Mouse (Mus musculus) adrenal gland, adult 2 months (tissue): ENCODE results near the gene Gm3776. TPM values are rescaled to one million over a fixed set of nuclear protein-coding genes. Genes with fewer than 3 reads are reported as not detected.
"Not testable (repeated sequence)": the region's sequence is repeated elsewhere in the genome, so short reads cannot be mapped to it uniquely, and the experiment has no call there.

ENCODE experiments used
- DNase-seq: peaks from one replicate; pipeline ENCODE4 v3.0.0; 2021
- polyA plus RNA-seq: library from polyadenylated mRNA; depleted of rRNA; stranded (reverse); fragments of >200 nt; gene quantifications from 2 replicates; pipeline ENCODE4 v1.2.3, GENCODE M21; 2012; rRNA removed
- total RNA-seq, 2 experiments: library from RNA; stranded (reverse); gene quantifications; 2 replicates each; pipeline ENCODE4 v1.2.3; 2021

The Gm3776 gene
- total and polyA plus RNA-seq, 3 experiments, result not detected

DNA sequence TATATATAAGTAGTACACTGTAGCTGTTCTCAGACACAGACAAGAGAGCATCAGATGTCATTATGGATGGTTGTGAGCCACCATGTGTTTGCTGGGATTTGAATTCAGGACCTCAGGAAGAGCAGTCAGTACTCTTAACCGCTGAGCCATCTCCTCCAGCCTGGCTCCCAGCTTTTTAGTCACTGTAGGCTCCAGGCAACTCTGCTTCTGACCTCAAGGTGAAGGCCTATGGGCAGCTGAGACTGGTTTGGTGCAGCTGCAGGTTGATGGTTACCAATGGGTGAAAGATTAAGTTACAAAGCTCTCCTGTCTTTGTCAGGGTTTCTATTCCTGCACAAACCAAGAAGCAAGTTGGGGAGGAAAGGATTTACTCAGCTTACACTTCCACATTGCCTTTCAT is 36.8 kb downstream of the Gm3776 start:
- DNase-seq, result not testable (repeated sequence)

DNA sequence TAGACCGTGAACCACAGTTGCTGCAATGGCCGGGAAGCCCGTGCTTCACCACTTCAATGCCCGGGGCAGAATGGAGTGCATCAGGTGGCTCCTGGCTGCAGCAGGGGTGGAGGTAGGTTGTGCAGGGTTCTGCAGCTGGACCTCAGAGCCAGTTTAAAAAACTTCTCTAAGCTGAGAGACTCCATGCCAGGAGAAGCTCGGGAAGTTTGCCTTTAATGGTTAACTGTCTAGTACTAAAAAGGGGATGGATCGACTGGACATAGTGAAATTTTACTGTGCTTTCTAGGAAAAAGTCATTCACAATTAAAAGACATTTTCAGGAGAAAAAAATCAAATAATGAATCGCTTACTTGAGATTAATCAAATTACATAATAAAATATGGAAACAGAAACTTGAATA is 37.9 kb downstream of the Gm3776 start:
- not testable (repeated sequence) for DNase-seq

DNA sequence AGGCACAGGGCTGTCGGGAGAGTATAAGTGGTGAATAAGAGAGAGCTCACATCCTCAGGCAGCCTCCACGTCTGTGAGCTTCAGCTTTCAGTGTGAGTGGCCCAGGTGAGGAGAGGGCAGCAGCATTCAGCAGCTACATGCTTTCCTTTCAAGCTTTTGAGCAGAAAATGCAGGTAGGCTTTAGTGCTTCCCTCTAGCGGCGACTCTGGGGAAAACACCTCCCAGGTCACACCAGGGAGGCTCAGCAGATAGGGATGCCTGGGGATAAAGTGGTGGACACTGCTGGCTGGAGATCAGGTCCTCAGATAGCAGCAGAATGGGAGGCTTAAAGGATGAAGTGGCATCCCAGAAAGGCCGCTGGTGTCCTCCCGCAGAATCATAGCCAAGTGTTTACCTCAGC is 39.2 kb downstream of the Gm3776 start:
- DNase-seq, result peak; percentile 31

DNA sequence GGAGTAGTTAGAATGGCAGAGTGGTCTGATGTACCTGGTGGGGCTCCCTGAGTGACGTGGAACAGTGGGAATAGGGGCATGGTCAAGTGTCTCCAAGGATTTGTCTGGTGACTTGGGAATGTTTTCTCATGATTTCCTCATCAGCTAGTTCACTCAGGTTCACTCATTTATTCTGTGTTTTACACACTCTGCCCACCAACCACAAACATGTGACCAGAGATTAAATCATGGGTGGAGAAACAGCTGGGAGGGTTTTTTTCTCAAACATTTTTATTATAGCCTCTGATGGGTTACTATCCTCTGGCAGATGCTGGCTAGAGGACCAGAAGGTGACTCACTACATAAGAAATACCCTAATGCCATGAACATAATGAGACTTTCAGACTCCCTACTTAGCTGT is 41.3 kb downstream of the Gm3776 start:
- no peak for DNase-seq

DNA sequence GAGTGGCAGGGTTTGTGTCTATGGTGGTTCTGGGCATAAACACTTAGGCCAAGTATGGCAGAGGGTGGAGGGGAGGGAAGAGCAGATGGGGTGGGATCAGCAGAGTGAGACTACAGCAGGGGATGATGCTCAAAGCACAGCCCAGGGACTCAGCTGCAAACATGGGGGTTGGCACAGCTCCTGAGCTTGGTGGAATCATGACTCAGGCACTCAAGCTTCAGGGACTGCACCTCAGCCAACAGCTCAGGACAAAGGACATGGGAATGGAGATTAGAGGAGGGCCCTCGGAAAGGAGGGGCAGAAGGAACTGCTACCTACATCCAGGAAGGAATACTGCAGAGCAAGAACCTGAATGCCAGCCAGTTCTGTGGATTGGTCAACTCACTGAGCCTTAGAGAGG is 42.2 kb downstream of the Gm3776 start:
- DNase-seq, result not testable (repeated sequence)

DNA sequence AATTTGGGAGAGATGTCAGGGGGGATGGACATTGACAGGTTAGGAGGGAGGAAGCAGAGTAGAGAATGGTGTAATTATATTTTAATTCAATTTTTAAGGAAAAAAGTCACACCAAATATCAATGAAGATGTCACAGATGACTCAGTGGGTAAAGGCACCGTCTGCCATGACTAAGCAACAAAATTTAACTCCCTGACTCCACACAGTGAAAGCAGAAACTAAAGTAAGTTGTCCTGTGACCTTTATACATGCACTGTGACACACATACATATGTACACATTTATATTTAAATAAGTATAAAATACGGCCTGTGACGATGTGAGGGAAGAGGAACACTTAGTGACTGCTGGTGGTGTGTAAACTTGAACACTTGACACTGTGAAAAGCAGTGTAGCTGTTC is 51.2 kb downstream of the Gm3776 start:
- DNase-seq, result not testable (repeated sequence)

DNA sequence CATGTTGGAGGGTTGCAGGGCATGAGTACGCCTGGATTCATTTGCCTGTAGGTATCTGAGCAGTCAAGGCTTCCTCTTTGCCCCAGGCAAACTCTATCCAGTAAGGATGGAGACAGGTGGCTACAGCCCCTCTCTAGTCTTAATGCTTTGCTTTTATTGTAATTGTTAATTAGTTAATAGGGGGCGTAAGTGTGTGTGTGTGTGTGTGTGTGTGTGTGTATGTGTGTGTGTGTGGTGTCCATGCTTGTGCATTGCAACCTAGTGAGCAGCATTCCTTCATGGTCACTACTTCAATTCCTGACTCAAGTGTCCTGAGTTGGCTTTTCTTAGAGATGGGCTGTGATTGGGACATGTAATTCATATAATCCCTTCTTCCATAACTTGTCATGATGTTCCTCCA is 57.8 kb downstream of the Gm3776 start, which contains the start of gene Omt2a:
TSS of gene Omt2a (minus strand) at position 101 of the 400 bp plus-strand sequence.
- no peak for DNase-seq

Other genes with a start within 250 kb of the Gm3776 start
- not detected for gene Gcm1, start 205.2 kb upstream of the Gm3776 start, total RNA-seq
- not detected in 2 replicates for gene Gcm1, start 205.2 kb upstream of the Gm3776 start, polyA plus RNA-seq
- gene Fbxo9, start 148.1 kb upstream of the Gm3776 start, total RNA-seq, result 10 to 100 TPM; 82.7 to 93.8 TPM
- 85.0 and 100 TPM in 2 replicates for gene Fbxo9, start 148.1 kb upstream of the Gm3776 start, polyA plus RNA-seq
- gene Ick, start 147.9 kb upstream of the Gm3776 start, total RNA-seq, result 10 to 100 TPM; 18.7 to 20.1 TPM
- 14.9 and 16.9 TPM in 2 replicates for gene Ick, start 147.9 kb upstream of the Gm3776 start, polyA plus RNA-seq
- gene Gsta4, start 74.4 kb upstream of the Gm3776 start, total RNA-seq, result 10 to 100 TPM; 48.8 to 52.0 TPM
- 6.9 and 7.7 TPM in 2 replicates for gene Gsta4, start 74.4 kb upstream of the Gm3776 start, polyA plus RNA-seq
- 1 to 10 TPM in 1 of 2 experiments, not detected in 1; 1.3 TPM for gene Gsta1, start 26.5 kb upstream of the Gm3776 start, total RNA-seq
- gene Gsta1, start 26.5 kb upstream of the Gm3776 start, polyA plus RNA-seq, result not detected in 2 replicates
- not detected for gene Gm10639, start 32.8 kb downstream of the Gm3776 start, total RNA-seq
- not detected in 2 replicates for gene Gm10639, start 32.8 kb downstream of the Gm3776 start, polyA plus RNA-seq
- not detected for gene Omt2a, start 57.7 kb downstream of the Gm3776 start, total RNA-seq
- not detected in 2 replicates for gene Omt2a, start 57.7 kb downstream of the Gm3776 start, polyA plus RNA-seq
- gene Omt2b, start 70.5 kb downstream of the Gm3776 start, total RNA-seq, result not detected
- gene Omt2b, start 70.5 kb downstream of the Gm3776 start, polyA plus RNA-seq, result not detected in 2 replicates
- gene Gsta2, start 98.7 kb downstream of the Gm3776 start, total RNA-seq, result 10 to 100 TPM in 1 of 2 experiments, not detected in 1; 18.6 TPM
- not detected in 2 replicates for gene Gsta2, start 98.7 kb downstream of the Gm3776 start, polyA plus RNA-seq
- not detected for gene Dppa5a, start 111.0 kb downstream of the Gm3776 start, total RNA-seq
- not detected in 2 replicates for gene Dppa5a, start 111.0 kb downstream of the Gm3776 start, polyA plus RNA-seq
- gene Ooep, start 121.6 kb downstream of the Gm3776 start, total RNA-seq, result not detected
- 0.08 TPM in 1 of 2 replicates, not detected in the other for gene Ooep, start 121.6 kb downstream of the Gm3776 start, polyA plus RNA-seq
- not detected for gene Ddx43, start 138.6 kb downstream of the Gm3776 start, total RNA-seq
- gene Ddx43, start 138.6 kb downstream of the Gm3776 start, polyA plus RNA-seq, result 0.06 TPM in 1 of 2 replicates, not detected in the other
- under 1 TPM; 0.52 to 0.73 TPM for gene Cgas, start 186.1 kb downstream of the Gm3776 start, total RNA-seq
- 0.49 and 0.67 TPM in 2 replicates for gene Cgas, start 186.1 kb downstream of the Gm3776 start, polyA plus RNA-seq
- 10 to 100 TPM; 26.6 to 27.7 TPM for gene Mto1, start 191.1 kb downstream of the Gm3776 start, total RNA-seq
- gene Mto1, start 191.1 kb downstream of the Gm3776 start, polyA plus RNA-seq, result 57.4 and 76.5 TPM in 2 replicates
- gene Gm17324, start 191.7 kb downstream of the Gm3776 start, total RNA-seq, result not detected
- gene Gm17324, start 191.7 kb downstream of the Gm3776 start, polyA plus RNA-seq, result 0.95 and 1.5 TPM in 2 replicates
- gene Eef1a1, start 232.0 kb downstream of the Gm3776 start, total RNA-seq, result 1,000 to 10,000 TPM; 6,873 to 9,883 TPM
- gene Eef1a1, start 232.0 kb downstream of the Gm3776 start, polyA plus RNA-seq, result 813 and 861 TPM in 2 replicates